Mouse (Mus musculus): Measurements from ENCODE around the gene Gm42517. TPM values are rescaled to one million over a fixed set of nuclear protein-coding genes. Genes with fewer than 3 reads are reported as not detected.

Gm42517 gene
- polyA plus RNA-seq, 1 experiment from 2014 or later: not detected

DNA sequence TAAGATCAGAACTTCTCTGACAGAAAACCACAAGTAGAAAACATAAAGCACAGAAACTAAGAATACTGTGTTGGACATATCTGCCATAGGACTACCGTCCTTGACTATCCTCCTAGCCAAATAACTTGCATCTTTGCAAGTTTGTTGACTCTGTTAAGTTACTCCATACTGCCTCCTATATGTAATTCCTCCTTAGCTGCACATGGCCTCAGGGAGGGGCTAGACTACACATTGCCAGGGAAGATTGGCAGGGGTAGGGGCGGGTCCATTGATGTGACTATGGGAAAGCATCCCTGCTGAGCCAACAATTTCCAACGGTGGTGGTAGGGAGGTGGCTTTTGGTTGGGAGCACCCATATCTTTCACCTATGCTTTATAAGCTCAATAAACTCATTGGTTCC lies 5.4 kb downstream of the Gm42517 start:
- Histone ChIP-seq H3K4me3 (ENCODE audit: low read depth, low read length) (no peak overlapping the region), H3K4me1 (ENCODE audit: control insufficient read depth, insufficient read depth, low read length) (peaks cover 8% of the 10 kb centered on the region), H3K9ac (ENCODE audit: low read length) (no peak overlapping the region), H3K4me2 (ENCODE audit: low read depth, severe bottlenecking) (no peak overlapping the region), H3K27ac (replicated peaks; ENCODE audit: low read depth, low read length) (no peak overlapping the region), H3K36me3 (ENCODE audit: control insufficient read depth, insufficient read depth, low read length) (no peaks in the 10 kb centered on the region), H3K9me3 (ENCODE audit: control insufficient read depth, low read length) (no peaks in the 10 kb centered on the region), H3K27me3 (ENCODE audit: control insufficient read depth, insufficient read depth, low read length) (peaks cover 35% of the 10 kb centered on the region)
- ATAC-seq (ENCODE audit: insufficient number of reproducible peaks, low FRiP score, low TSS enrichment, low read depth) (no peak), DNase-seq (ENCODE audit: low spot score) (no peak)
- 30% methylated on average over 3 of the region's 3 CpGs for WGBS

GRCm38 (mm10) chr5:108360211-108360610 lies 7.5 kb downstream of the Gm42517 start:
- Histone ChIP-seq H3K9me3 (ENCODE audit: control insufficient read depth, low read length) (no peaks in the 10 kb centered on the region), H3K27me3 (ENCODE audit: control insufficient read depth, insufficient read depth, low read length) (peaks cover 15% of the 10 kb centered on the region), H3K4me3 (ENCODE audit: low read depth, low read length) (no peak overlapping the region), H3K36me3 (ENCODE audit: control insufficient read depth, insufficient read depth, low read length) (no peaks in the 10 kb centered on the region), H3K4me2 (ENCODE audit: low read depth, severe bottlenecking) (no peak overlapping the region), H3K4me1 (ENCODE audit: control insufficient read depth, insufficient read depth, low read length) (no peaks in the 10 kb centered on the region), H3K27ac (replicated peaks; ENCODE audit: low read depth, low read length) (no peak overlapping the region), H3K9ac (ENCODE audit: low read length) (no peak overlapping the region)
- ATAC-seq (ENCODE audit: insufficient number of reproducible peaks, low FRiP score, low TSS enrichment, low read depth): no peak
- DNase-seq (ENCODE audit: low spot score): no peak
- 86% methylated on average over 4 of the region's 4 CpGs for WGBS

- 83% methylated on average over 9 of the region's 9 CpGs for WGBS
Measured at GRCm38 (mm10) chr5:108359491-108359890, 8.2 kb downstream of the Gm42517 start.

GRCm38 (mm10) chr5:108357862-108358261 lies 9.9 kb downstream of the Gm42517 start:
- Histone ChIP-seq H3K4me3 (ENCODE audit: low read depth, low read length) (no peak overlapping the region), H3K4me1 (ENCODE audit: control insufficient read depth, insufficient read depth, low read length) (no peaks in the 10 kb centered on the region), H3K9ac (ENCODE audit: low read length) (no peak overlapping the region), H3K4me2 (ENCODE audit: low read depth, severe bottlenecking) (no peak overlapping the region), H3K9me3 (ENCODE audit: control insufficient read depth, low read length) (no peaks in the 10 kb centered on the region), H3K27me3 (ENCODE audit: control insufficient read depth, insufficient read depth, low read length) (no peaks in the 10 kb centered on the region), H3K36me3 (ENCODE audit: control insufficient read depth, insufficient read depth, low read length) (no peaks in the 10 kb centered on the region), H3K27ac (replicated peaks; ENCODE audit: low read depth, low read length) (no peak overlapping the region)
- DNase-seq (ENCODE audit: low spot score): no peak
- 93% methylated on average over 1 of the region's 1 CpGs for WGBS
- ATAC-seq (ENCODE audit: insufficient number of reproducible peaks, low FRiP score, low TSS enrichment, low read depth): no peak

More at GRCm38 (mm10) chr5:108359491-108359890, 8.2 kb downstream of the Gm42517 start:
- DNase-seq (ENCODE audit: low spot score): no peak
- no peak overlapping the region for H3K9ac ChIP-seq (ENCODE audit: low read length)
- no peaks in the 10 kb centered on the region for H3K4me1 ChIP-seq (ENCODE audit: control insufficient read depth, insufficient read depth, low read length)
- no peaks in the 10 kb centered on the region for H3K9me3 ChIP-seq (ENCODE audit: control insufficient read depth, low read length)
- no peak overlapping the region for H3K4me2 ChIP-seq (ENCODE audit: low read depth, severe bottlenecking)
- H3K4me3 ChIP-seq (ENCODE audit: low read depth, low read length): no peak overlapping the region
- peaks cover 8% of the 10 kb centered on the region for H3K27me3 ChIP-seq (ENCODE audit: control insufficient read depth, insufficient read depth, low read length)
- no peak for ATAC-seq (ENCODE audit: insufficient number of reproducible peaks, low FRiP score, low TSS enrichment, low read depth)
- no peaks in the 10 kb centered on the region for H3K36me3 ChIP-seq (ENCODE audit: control insufficient read depth, insufficient read depth, low read length)
- no peak overlapping the region for H3K27ac ChIP-seq (replicated peaks; ENCODE audit: low read depth, low read length)

- WGBS: 88% methylated on average over 2 of the region's 2 CpGs
- Histone ChIP-seq H3K4me3 (ENCODE audit: low read depth, low read length) (no peak overlapping the region), H3K36me3 (ENCODE audit: control insufficient read depth, insufficient read depth, low read length) (no peaks in the 10 kb centered on the region), H3K4me2 (ENCODE audit: low read depth, severe bottlenecking) (no peak overlapping the region), H3K27me3 (ENCODE audit: control insufficient read depth, insufficient read depth, low read length) (no peaks in the 10 kb centered on the region), H3K9ac (ENCODE audit: low read length) (no peak overlapping the region), H3K9me3 (ENCODE audit: control insufficient read depth, low read length) (no peaks in the 10 kb centered on the region), H3K4me1 (ENCODE audit: control insufficient read depth, insufficient read depth, low read length) (no peaks in the 10 kb centered on the region), H3K27ac (replicated peaks; ENCODE audit: low read depth, low read length) (no peak overlapping the region)
- DNase-seq (ENCODE audit: low spot score) (no peak), ATAC-seq (ENCODE audit: insufficient number of reproducible peaks, low FRiP score, low TSS enrichment, low read depth) (no peak)
Measured at GRCm38 (mm10) chr5:108354056-108354455, 13.7 kb downstream of the Gm42517 start.

GRCm38 (mm10) chr5:108349511-108350148 lies 18.1 kb downstream of the Gm42517 start:
- ATAC-seq (ENCODE audit: insufficient number of reproducible peaks, low FRiP score, low TSS enrichment, low read depth): no peak
- Histone ChIP-seq H3K36me3 (ENCODE audit: control insufficient read depth, insufficient read depth, low read length) (no peaks in the 10 kb centered on the region), H3K27ac (replicated peaks; ENCODE audit: low read depth, low read length) (no peak overlapping the region), H3K4me2 (ENCODE audit: low read depth, severe bottlenecking) (no peak overlapping the region), H3K27me3 (ENCODE audit: control insufficient read depth, insufficient read depth, low read length) (no peaks in the 10 kb centered on the region), H3K4me3 (ENCODE audit: low read depth, low read length) (no peak overlapping the region), H3K9ac (ENCODE audit: low read length) (no peak overlapping the region), H3K9me3 (ENCODE audit: control insufficient read depth, low read length) (no peaks in the 10 kb centered on the region), H3K4me1 (ENCODE audit: control insufficient read depth, insufficient read depth, low read length) (no peaks in the 10 kb centered on the region)
- no peak for DNase-seq (ENCODE audit: low spot score)
- WGBS: 95% methylated on average over 9 of the region's 9 CpGs

- no peak for DNase-seq (ENCODE audit: low spot score)
- Histone ChIP-seq H3K4me1 (ENCODE audit: control insufficient read depth, insufficient read depth, low read length) (no peaks in the 10 kb centered on the region), H3K27ac (replicated peaks; ENCODE audit: low read depth, low read length) (no peak overlapping the region), H3K36me3 (ENCODE audit: control insufficient read depth, insufficient read depth, low read length) (no peaks in the 10 kb centered on the region), H3K4me2 (ENCODE audit: low read depth, severe bottlenecking) (no peak overlapping the region), H3K4me3 (ENCODE audit: low read depth, low read length) (no peak overlapping the region), H3K27me3 (ENCODE audit: control insufficient read depth, insufficient read depth, low read length) (no peaks in the 10 kb centered on the region), H3K9me3 (ENCODE audit: control insufficient read depth, low read length) (no peaks in the 10 kb centered on the region), H3K9ac (ENCODE audit: low read length) (no peak overlapping the region)
- WGBS: 64% methylated on average over 6 of the region's 6 CpGs
- no peak for ATAC-seq (ENCODE audit: insufficient number of reproducible peaks, low FRiP score, low TSS enrichment, low read depth)
Measured at GRCm38 (mm10) chr5:108347843-108348242, 19.9 kb downstream of the Gm42517 start.

GRCm38 (mm10) chr5:108345313-108346071 lies 22.2 kb downstream of the Gm42517 start:
- WGBS: 88% methylated on average over 10 of the region's 10 CpGs
- Histone ChIP-seq H3K9me3 (ENCODE audit: control insufficient read depth, low read length) (no peaks in the 10 kb centered on the region), H3K36me3 (ENCODE audit: control insufficient read depth, insufficient read depth, low read length) (no peaks in the 10 kb centered on the region), H3K4me3 (ENCODE audit: low read depth, low read length) (no peak overlapping the region), H3K9ac (ENCODE audit: low read length) (no peak overlapping the region), H3K4me1 (ENCODE audit: control insufficient read depth, insufficient read depth, low read length) (no peaks in the 10 kb centered on the region), H3K27ac (replicated peaks; ENCODE audit: low read depth, low read length) (no peak overlapping the region), H3K4me2 (ENCODE audit: low read depth, severe bottlenecking) (no peak overlapping the region), H3K27me3 (ENCODE audit: control insufficient read depth, insufficient read depth, low read length) (no peaks in the 10 kb centered on the region)
- DNase-seq (ENCODE audit: low spot score) (no peak), ATAC-seq (ENCODE audit: insufficient number of reproducible peaks, low FRiP score, low TSS enrichment, low read depth) (no peak)
